Mouse (Mus musculus) liver, adult 2 months (tissue): ENCODE data around the gene Mrps27.

Experiments used
- CTCF ChIP-seq: fragments of 200-500 bp; IDR thresholded peaks from 2 replicates; pipeline ENCODE4 v1.5.1; 2011; ENCODE audit warnings: low read depth, low read length, control low read depth
- POLR2A ChIP-seq: fragments of 200-500 bp; IDR thresholded peaks from 2 replicates; pipeline ENCODE4 v1.6.1; 2011; ENCODE audit warnings: low read length, control low read depth; ENCODE audit not compliant: insufficient read depth; ENCODE audit errors: extremely low read depth

DNA sequence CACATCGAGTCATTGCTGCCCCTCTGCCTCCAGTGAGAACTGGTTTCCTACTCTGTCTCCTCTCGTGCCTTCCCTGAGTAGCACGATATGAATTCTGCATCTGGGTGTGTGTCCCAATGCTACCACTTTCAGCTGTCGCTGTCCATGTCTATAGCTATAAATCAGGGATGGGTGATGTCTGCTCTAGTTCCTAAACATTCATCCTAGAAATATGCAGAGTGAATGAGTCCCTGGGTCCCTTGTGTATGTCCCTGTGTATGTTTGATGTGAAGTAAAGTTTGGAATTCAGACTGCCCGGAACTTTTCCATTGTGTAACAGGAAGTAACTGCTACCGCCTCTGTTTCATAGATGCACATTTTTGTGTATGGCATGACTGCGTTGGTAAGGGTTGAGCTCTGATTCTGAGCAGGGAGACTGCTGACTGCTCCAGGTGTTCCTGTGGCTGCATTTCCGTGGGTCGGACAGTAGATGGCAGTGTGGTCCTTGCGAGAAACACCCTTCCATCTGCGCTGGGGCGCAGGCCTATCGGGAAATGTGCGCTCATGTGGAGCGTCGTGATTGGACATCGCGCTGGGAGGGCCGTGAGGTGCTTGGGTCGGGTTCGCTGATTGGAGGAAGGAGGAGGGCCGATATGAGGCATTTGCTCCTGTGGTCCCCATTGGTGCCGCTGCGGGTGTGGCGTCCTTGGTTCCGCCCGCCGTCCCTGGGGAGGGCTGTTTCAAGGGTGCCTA is 8.3 kb downstream of the Mrps27 start:
- TF ChIP-seq CTCF: peak; percentile 100
- 0 out of 2 replicates have a peak, but pooled peaks have one; percentile 45 for TF ChIP-seq POLR2A
